Mouse (Mus musculus) neural tube, embryonic 15.5 days (tissue): ENCODE data around the gene Lrmda. TPM values are rescaled to one million over a fixed set of nuclear protein-coding genes. Genes with fewer than 3 reads are reported as not detected.

ENCODE experiments used
- ATAC-seq: fragments of 200-750 bp; cut with Nextera tagmentation; 2 replicates; pipeline ENCODE4 v1.8.0; 2017; ENCODE audit warnings: mild to moderate bottlenecking, moderate TSS enrichment, moderate library complexity; ENCODE audit not compliant: low FRiP score
- H3K27ac ChIP-seq: fragments of 300-500 bp; sonication (generic); replicated peaks from 2 replicates; pipeline ENCODE4 v1.5.1; 2015; ENCODE audit warnings: mild to moderate bottlenecking, inconsistent platforms
- H3K27me3 ChIP-seq: fragments of 300-500 bp; sonication (generic); replicated peaks from 2 replicates; pipeline ENCODE4 v1.6.1; 2015; ENCODE audit warnings: inconsistent platforms
- H3K36me3 ChIP-seq: fragments of 300-500 bp; sonication (generic); 2 replicates; pipeline ENCODE4 v1.6.1; 2015; ENCODE audit warnings: inconsistent platforms
- H3K4me1 ChIP-seq: fragments of 300-500 bp; sonication (generic); 2 replicates; pipeline ENCODE4 v1.6.1; 2015; ENCODE audit warnings: inconsistent platforms
- H3K4me2 ChIP-seq: fragments of 300-500 bp; sonication (generic); 2 replicates; pipeline ENCODE4 v1.6.1; 2015; ENCODE audit warnings: inconsistent platforms, mild to moderate bottlenecking, moderate library complexity
- H3K4me3 ChIP-seq: fragments of 300-500 bp; sonication (generic); replicated peaks from 2 replicates; pipeline ENCODE4 v1.5.1; 2015; ENCODE audit warnings: mild to moderate bottlenecking, inconsistent platforms
- H3K9ac ChIP-seq: fragments of 300-500 bp; sonication (generic); replicated peaks from 2 replicates; pipeline ENCODE4 v1.6.1; 2015; ENCODE audit warnings: mild to moderate bottlenecking, inconsistent platforms
- H3K9me3 ChIP-seq: fragments of 300-500 bp; sonication (generic); replicated peaks from 2 replicates; pipeline ENCODE4 v1.6.1; 2016; ENCODE audit warnings: inconsistent platforms
- WGBS: fragments of 180-500 bp; shearing (Covaris S2); methylation state at CpG from one replicate; pipeline ENCODE4 v1.1.7; 2015; ENCODE audit warnings: mixed read lengths; 5-methylcytosine and 5-hydroxymethylcytosine counted together
- polyA plus RNA-seq: library from polyadenylated mRNA; unstranded; fragments of >200 nt; fragmentation: Nextera tagmentation; extraction: Ambion mirVana; gene quantifications from 2 replicates; pipeline ENCODE4 v1.2.1, GENCODE M21; 2015

Gene Lrmda
- polyA plus RNA-seq, 1 experiment from 2014 or later, result 0.68 TPM

DNA sequence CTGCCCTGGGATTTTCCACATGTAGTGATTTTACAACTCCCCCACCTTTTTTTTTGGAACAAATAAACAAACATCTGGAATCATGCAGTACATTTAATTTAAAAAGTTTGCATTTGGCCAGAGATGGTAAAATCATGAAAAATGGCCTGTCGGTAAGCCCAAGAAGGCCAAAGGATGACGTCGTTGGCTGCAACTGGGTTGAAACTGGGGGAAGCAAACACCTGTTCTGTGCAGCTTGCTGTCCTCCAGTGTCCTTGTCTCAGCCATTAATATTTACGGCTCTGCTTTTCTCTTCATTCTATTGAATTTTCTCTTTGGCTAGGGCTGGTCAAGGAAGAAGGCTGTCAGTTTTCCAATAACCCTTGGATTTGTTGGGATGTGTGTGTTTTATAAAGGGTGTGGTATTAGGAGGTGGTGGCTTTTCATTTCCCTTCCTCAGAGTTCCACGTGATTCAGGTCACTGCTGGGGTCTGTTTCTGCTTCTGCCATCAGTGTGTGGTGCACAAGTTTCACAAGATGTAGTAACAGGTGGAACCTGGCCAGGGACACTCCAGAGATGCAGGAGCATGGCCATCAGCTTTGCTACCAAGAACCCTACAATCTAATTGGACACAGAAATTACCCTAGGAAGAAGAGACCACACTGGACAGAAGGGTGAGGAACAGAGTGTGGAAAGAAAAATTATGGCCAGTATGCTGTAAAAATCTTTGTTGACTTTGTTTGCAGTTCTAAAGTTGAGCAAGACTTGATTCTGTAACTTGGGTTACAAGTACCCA, 827.7 kb downstream of the Lrmda start:
- Histone ChIP-seq H3K27me3 (no peaks in the 10 kb centered on the region), H3K4me1 (0 out of 2 replicates have a peak, but pooled peaks cover 3% of the 10 kb centered on the region), H3K4me2 (no peak overlapping the region), H3K27ac (no peak overlapping the region), H3K4me3 (no peak overlapping the region), H3K9ac (no peak overlapping the region), H3K36me3 (no peaks in the 10 kb centered on the region), H3K9me3 (no peaks in the 10 kb centered on the region)
- ATAC-seq, result no peak
- 71% methylated on average over 5 of the region's 5 CpGs for WGBS

DNA sequence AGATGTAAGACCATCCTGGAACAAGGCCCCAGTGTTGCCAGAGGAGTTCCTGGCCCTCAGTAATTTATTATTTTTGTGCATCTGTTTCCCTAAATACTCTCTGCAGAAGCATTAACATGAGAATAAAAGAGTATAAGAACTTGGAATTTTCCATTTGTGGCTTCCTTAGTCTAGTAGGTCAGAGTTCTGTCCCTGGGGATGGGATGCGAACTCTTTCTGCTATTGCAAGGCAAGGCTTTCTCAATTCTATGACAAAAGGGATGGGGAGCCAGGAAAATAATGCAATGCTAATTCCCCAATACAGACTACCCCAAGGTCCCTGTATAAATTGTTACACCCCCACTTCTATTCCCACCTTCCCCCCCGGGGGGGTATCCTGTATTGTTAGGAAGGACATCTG, 829.6 kb downstream of the Lrmda start:
- Histone ChIP-seq H3K9me3 (no peaks in the 10 kb centered on the region), H3K27ac (no peak overlapping the region), H3K4me2 (no peak overlapping the region), H3K27me3 (no peaks in the 10 kb centered on the region), H3K4me3 (no peak overlapping the region), H3K36me3 (no peaks in the 10 kb centered on the region), H3K9ac (no peak overlapping the region), H3K4me1 (0 out of 2 replicates have a peak, but pooled peaks cover 3% of the 10 kb centered on the region)
- WGBS, result 66% methylated on average over 2 of the region's 2 CpGs
- ATAC-seq, result no peak

DNA sequence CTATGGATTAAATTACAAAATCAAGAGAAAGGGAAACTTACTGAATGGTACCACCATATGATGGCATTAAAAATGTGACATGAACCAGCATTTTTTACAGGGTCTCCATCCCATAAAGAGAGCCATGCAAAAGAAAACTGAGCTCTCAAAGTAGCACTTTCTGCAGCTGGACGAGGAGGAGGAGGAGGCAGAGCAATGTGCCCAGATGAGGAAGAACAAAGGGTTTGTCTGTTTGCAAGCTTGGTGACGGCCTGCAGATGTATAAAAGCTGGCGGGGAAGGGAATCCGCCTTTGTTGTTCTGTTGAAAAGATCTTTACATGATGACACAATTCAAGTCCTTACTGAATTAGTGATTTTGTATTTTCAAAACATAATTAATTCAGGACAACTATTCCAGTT, 841.1 kb downstream of the Lrmda start:
- WGBS, result 40% methylated on average over 4 of the region's 4 CpGs
- Histone ChIP-seq H3K4me1 (0 out of 2 replicates have a peak, but pooled peaks cover 3% of the 10 kb centered on the region), H3K4me2 (no peak overlapping the region), H3K27me3 (no peaks in the 10 kb centered on the region), H3K36me3 (no peaks in the 10 kb centered on the region), H3K9ac (no peak overlapping the region), H3K27ac (no peak overlapping the region), H3K9me3 (no peaks in the 10 kb centered on the region), H3K4me3 (no peak overlapping the region)
- ATAC-seq, result no peak

DNA sequence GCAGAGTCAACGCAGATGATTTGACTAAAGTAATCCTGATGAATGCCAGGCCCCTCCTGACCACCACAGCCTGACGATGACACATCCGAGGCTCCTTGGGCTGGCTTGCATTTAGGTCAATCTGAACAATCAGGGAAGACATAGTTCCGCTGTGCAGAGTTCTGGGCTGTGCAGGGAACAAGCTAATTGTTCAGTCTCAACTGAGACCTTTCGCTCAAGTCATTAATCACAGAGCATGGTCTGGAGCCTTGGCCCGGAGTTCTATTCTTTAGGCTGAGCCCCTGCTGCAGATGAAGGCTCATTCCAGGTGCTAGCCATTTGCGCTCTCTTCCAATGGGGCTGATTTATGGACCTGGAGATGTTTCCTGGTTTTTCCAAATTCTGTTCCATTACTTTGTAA, 844.6 kb downstream of the Lrmda start:
- Histone ChIP-seq H3K27ac (no peak overlapping the region), H3K4me2 (no peak overlapping the region), H3K4me1 (0 out of 2 replicates have a peak, but pooled peaks cover 3% of the 10 kb centered on the region), H3K36me3 (no peaks in the 10 kb centered on the region), H3K9me3 (no peaks in the 10 kb centered on the region), H3K4me3 (no peak overlapping the region), H3K9ac (no peak overlapping the region), H3K27me3 (no peaks in the 10 kb centered on the region)
- ATAC-seq, result no peak
- WGBS, result 24% methylated on average over 7 of the region's 7 CpGs

DNA sequence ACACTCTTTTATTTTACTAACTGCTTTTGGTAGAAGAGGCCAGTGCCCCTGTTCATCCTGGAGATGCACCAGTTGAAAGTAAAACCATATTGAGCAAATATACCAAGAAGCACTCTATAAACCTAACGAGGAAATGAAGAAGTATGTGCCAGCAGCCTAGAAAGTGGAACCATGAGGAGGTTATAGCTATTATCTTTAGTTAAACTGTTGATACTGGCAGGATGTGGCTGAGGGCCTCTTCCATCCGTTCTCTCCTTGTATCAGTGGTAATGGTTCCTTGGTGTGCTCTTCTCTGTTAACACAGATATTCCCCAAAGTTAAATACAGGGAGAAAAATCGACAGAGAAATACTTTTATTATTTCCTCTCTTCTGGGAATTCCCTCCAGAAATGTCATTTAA, 855.1 kb downstream of the Lrmda start:
- Histone ChIP-seq H3K27ac (no peak overlapping the region), H3K4me3 (no peak overlapping the region), H3K4me2 (no peak overlapping the region), H3K36me3 (no peaks in the 10 kb centered on the region), H3K9ac (no peak overlapping the region), H3K9me3 (no peaks in the 10 kb centered on the region), H3K4me1 (no peaks in the 10 kb centered on the region), H3K27me3 (no peaks in the 10 kb centered on the region)
- WGBS, result 70% methylated on average over 3 of the region's 3 CpGs
- no peak for ATAC-seq

DNA sequence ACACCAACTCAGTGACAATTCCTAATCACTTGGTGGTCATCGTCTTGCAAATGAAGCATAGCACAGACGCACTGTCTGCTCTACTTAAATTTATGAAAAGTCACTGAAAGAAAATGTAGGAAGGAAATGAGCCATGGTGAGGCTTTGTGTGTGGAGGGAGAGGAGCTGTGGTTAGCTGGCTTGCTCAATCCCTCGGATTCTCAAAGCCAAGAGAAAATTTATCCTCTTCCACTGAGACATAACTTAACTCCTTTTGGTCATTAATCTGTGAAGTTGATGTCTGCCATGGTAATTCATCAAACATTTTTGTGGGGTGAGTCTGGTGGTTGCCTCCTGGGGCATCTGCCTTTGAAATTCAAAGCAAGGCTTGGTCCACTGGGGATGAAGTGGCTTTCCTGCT, 867.7 kb downstream of the Lrmda start:
- H3K4me1 ChIP-seq, result no peaks in the 10 kb centered on the region

GRCm38 (mm10) chr14:22899312-22899711, 879.8 kb downstream of the Lrmda start:
- no peak overlapping the region for H3K4me2 ChIP-seq
- ATAC-seq, result no peak
- H3K4me1 ChIP-seq, result no peaks in the 10 kb centered on the region
- no peaks in the 10 kb centered on the region for H3K9me3 ChIP-seq
- H3K9ac ChIP-seq, result no peak overlapping the region
- no peak overlapping the region for H3K4me3 ChIP-seq
- H3K27ac ChIP-seq, result no peak overlapping the region
- 98% methylated on average over 1 of the region's 1 CpGs for WGBS
- no peaks in the 10 kb centered on the region for H3K27me3 ChIP-seq
- H3K36me3 ChIP-seq, result no peaks in the 10 kb centered on the region

More for the DNA sequence above, 867.7 kb downstream of the Lrmda start:
- Histone ChIP-seq H3K4me3 (no peak overlapping the region), H3K36me3 (no peaks in the 10 kb centered on the region), H3K9me3 (no peaks in the 10 kb centered on the region), H3K27ac (no peak overlapping the region), H3K27me3 (no peaks in the 10 kb centered on the region), H3K4me2 (no peak overlapping the region), H3K9ac (no peak overlapping the region)
- 32% methylated on average over 3 of the region's 3 CpGs for WGBS
- ATAC-seq, result no peak

DNA sequence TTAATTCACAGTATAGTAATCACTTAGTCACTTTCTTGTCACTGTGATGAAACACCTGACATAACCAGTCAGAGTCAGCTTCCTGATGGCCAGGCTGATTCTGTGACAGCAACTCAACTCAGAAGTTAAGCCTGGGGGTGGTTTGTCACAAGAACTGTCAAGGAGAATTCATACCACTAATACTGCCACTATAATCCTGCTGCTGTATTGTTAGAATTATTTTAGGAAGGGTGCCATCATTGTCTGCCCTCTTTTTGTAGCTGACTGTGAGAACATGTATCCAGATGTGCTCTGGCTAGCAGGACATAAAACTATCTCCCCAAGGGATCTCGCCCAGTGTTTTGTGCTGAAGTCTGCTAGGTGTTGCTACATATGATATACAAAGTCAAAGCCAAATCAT, 882.6 kb downstream of the Lrmda start:
- no peaks in the 10 kb centered on the region for H3K36me3 ChIP-seq
- WGBS, result 91% methylated on average over 1 of the region's 1 CpGs
- no peak overlapping the region for H3K4me3 ChIP-seq
- H3K9me3 ChIP-seq, result no peaks in the 10 kb centered on the region
- no peak overlapping the region for H3K27ac ChIP-seq
- H3K4me1 ChIP-seq, result peaks cover 15% of the 10 kb centered on the region
- H3K9ac ChIP-seq, result no peak overlapping the region
- no peak overlapping the region for H3K4me2 ChIP-seq
- ATAC-seq, result no peak
- no peaks in the 10 kb centered on the region for H3K27me3 ChIP-seq

DNA sequence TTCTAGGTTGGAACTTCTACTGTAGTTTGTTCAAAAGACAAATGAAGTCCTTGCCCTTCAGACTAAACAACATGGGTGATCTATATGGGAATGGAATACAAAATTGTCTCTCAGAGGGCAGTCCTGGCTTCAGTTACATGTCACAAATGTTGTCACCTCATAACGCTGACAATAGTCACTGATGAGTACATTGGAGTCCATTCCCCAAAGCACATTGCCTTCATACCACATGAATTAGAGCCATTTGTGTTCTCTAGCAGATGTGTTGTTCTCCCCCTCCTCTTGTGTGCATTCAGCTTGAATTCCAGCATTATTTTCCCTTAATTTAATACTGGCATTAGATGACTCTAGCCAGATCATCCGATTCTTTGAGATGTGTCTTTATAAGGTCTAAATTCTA, 883.4 kb downstream of the Lrmda start:
- peaks cover 20% of the 10 kb centered on the region for H3K4me1 ChIP-seq
- no peaks in the 10 kb centered on the region for H3K27me3 ChIP-seq
- H3K4me3 ChIP-seq, result no peak overlapping the region
- H3K9me3 ChIP-seq, result no peaks in the 10 kb centered on the region
- no peak overlapping the region for H3K4me2 ChIP-seq
- no peak for ATAC-seq
- H3K36me3 ChIP-seq, result no peaks in the 10 kb centered on the region
- WGBS, result 93% methylated on average over 2 of the region's 2 CpGs
- H3K27ac ChIP-seq, result no peak overlapping the region
- no peak overlapping the region for H3K9ac ChIP-seq

- peak; percentile 73; the same call in 1 of the 2 replicates for ATAC-seq
Observed at GRCm38 (mm10) chr14:22905741-22906667, 886.5 kb downstream of the Lrmda start.

DNA sequence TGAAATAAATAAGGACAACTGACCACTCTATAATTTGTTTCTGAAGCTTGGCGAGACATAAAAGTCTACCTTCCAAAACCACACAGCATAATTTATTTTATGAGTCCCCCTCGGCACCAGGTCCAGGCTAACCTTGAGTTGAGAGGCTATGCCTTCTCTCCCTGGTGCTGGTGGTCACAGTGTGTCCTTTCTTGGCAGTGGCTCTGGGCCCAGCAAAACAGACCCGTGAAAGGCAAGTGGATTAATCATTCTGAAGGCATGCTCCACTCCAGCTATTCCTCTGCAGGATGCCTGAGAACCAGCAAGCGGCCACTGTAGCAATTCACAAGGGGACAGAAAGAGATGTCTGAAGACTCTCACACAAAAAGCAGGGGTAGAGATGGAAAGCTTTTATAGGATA, 887.2 kb downstream of the Lrmda start:
- peak; percentile 89 for ATAC-seq
- Histone ChIP-seq H3K27me3 (no peaks in the 10 kb centered on the region), H3K36me3 (no peaks in the 10 kb centered on the region), H3K4me2 (no peak overlapping the region), H3K9me3 (no peaks in the 10 kb centered on the region), H3K27ac (peak overlapping the region; percentile 60), H3K4me1 (peaks cover 22% of the 10 kb centered on the region), H3K9ac (no peak overlapping the region), H3K4me3 (no peak overlapping the region)
- WGBS, result 23% methylated on average over 4 of the region's 4 CpGs

More at GRCm38 (mm10) chr14:22905741-22906667, 886.5 kb downstream of the Lrmda start:
- no peak overlapping the region for H3K9ac ChIP-seq
- H3K27ac ChIP-seq, result peak overlapping the region; percentile 60
- H3K36me3 ChIP-seq, result no peaks in the 10 kb centered on the region
- no peaks in the 10 kb centered on the region for H3K27me3 ChIP-seq
- H3K4me2 ChIP-seq, result no peak overlapping the region
- H3K9me3 ChIP-seq, result no peaks in the 10 kb centered on the region
- WGBS, result 54% methylated on average over 7 of the region's 7 CpGs
- H3K4me1 ChIP-seq, result peaks cover 22% of the 10 kb centered on the region
- H3K4me3 ChIP-seq, result no peak overlapping the region
